Comparison of ENCODE assay signal across 7 mouse cellular contexts in genomic region chr2:25262795-25263622, GRCm38 (mm10). TPM values are rescaled to one million over a fixed set of nuclear protein-coding genes. Genes with fewer than 3 reads are reported as not detected.
DNase-seq lines count a peak whose midpoint lies in the region; ATAC-seq and TF ChIP-seq lines count a peak whose summit lies in the region.

No protein-coding gene starts in this region.

- DNase-seq in 416B (ENCODE audit: low read depth) = peak; percentile 54
- peak; percentile 81 for DNase-seq in CD4-positive, CD25-positive, alpha-beta regulatory T cell, adult 2 months (ENCODE audit: low read depth, low spot score)
- DNase-seq in cerebellum, adult 9-10 months = peak; percentile 84
- DNase-seq in limb, embryonic 14.5 days (ENCODE audit: low spot score) = no peak
- peak; percentile 77 for DNase-seq in thymus, postnatal 4 days

- no peaks in the 10 kb centered on the region for H3K79me2 ChIP-seq in myocyte (ENCODE audit: control insufficient read depth, insufficient read depth)

- H3K9me3 ChIP-seq in heart, embryonic 16.5 days (replicated peaks; ENCODE audit: control insufficient read depth, low read length) = no peaks in the 10 kb centered on the region
- H3K9me3 ChIP-seq in limb, embryonic 14.5 days (ENCODE audit: control insufficient read depth, low read length) = no peaks in the 10 kb centered on the region

- ATAC-seq in heart, embryonic 16.5 days (replicated peaks; ENCODE audit: extremely low read depth, insufficient read depth, low FRiP score) = peak; percentile 8; the same call in 1 of the 2 replicates
- peak; percentile 18; the same call in 1 of the 2 replicates for ATAC-seq in limb, embryonic 14.5 days (ENCODE audit: low FRiP score, low read depth)

- TF ChIP-seq POLR2A in limb, embryonic 14.5 days (IDR thresholded peaks at IDR 0.05; ENCODE audit: borderline replicate concordance, extremely low read depth, insufficient read depth, insufficient read length) = no peak
- no peak for TF ChIP-seq POLR2A in myocyte (IDR thresholded peaks at IDR 0.05; ENCODE audit: insufficient read length, low read depth)

- no peaks in the 10 kb centered on the region for H3K36me3 ChIP-seq in heart, embryonic 16.5 days (ENCODE audit: control insufficient read depth, insufficient read depth)
- H3K36me3 ChIP-seq in limb, embryonic 14.5 days (ENCODE audit: control insufficient read depth, insufficient read depth, low read length) = no peaks in the 10 kb centered on the region
- no peaks in the 10 kb centered on the region for H3K36me3 ChIP-seq in myocyte (ENCODE audit: control insufficient read depth, insufficient read depth)

- peak overlapping the region; percentile 86 for H3K4me3 ChIP-seq in heart, embryonic 16.5 days (ENCODE audit: low read length)
- H3K4me3 ChIP-seq in limb, embryonic 14.5 days (replicated peaks; ENCODE audit: low read length) = peak overlapping the region; percentile 77
- H3K4me3 ChIP-seq in myocyte = peak overlapping the region; percentile 28

- peak overlapping the region; percentile 18 for H3ac ChIP-seq in myocyte (ENCODE audit: control insufficient read depth, insufficient read length)

- peak overlapping the region; percentile 94 for H3K4me2 ChIP-seq in heart, embryonic 16.5 days (ENCODE audit: low read depth, low read length)
- H3K4me2 ChIP-seq in limb, embryonic 14.5 days (replicated peaks; ENCODE audit: low read depth, low read length, severe bottlenecking) = peak overlapping the region; percentile 99
- peak overlapping the region; percentile 77 for H3K4me2 ChIP-seq in myocyte (ENCODE audit: low read depth)

- H3K27ac ChIP-seq in heart, embryonic 16.5 days (ENCODE audit: low read length) = no peak overlapping the region
- H3K27ac ChIP-seq in limb, embryonic 14.5 days (replicated peaks; ENCODE audit: low read depth, low read length) = no peak overlapping the region

- WGBS in heart, embryonic 16.5 days = under 1% methylated on average over 78 of the region's 82 CpGs
- WGBS in limb, embryonic 14.5 days = under 1% methylated on average over 63 of the region's 82 CpGs

- H3K4me1 ChIP-seq in heart, embryonic 16.5 days (ENCODE audit: control insufficient read depth, insufficient read depth, low read length) = peaks cover 34% of the 10 kb centered on the region
- peaks cover 11% of the 10 kb centered on the region for H3K4me1 ChIP-seq in limb, embryonic 14.5 days (ENCODE audit: control insufficient read depth, insufficient read depth, low read length)

- H3K9ac ChIP-seq in heart, embryonic 16.5 days (ENCODE audit: low read length) = peak overlapping the region; percentile 78
- H3K9ac ChIP-seq in limb, embryonic 14.5 days (ENCODE audit: low read depth, low read length, severe bottlenecking) = peak overlapping the region; percentile 53

- peaks cover 8% of the 10 kb centered on the region for H3K27me3 ChIP-seq in heart, embryonic 16.5 days (ENCODE audit: control insufficient read depth, insufficient read depth, low read length)
- peaks cover 13% of the 10 kb centered on the region; the same call in 1 of the 2 replicates for H3K27me3 ChIP-seq in limb, embryonic 14.5 days (ENCODE audit: control insufficient read depth, insufficient read depth, low read length)
- no peaks in the 10 kb centered on the region for H3K27me3 ChIP-seq in myocyte (ENCODE audit: control insufficient read depth, insufficient read depth, insufficient read length)

TF ChIP-seq in myocyte, 11 proteins besides CTCF, POLR2A, EP300 and RAD21:
- TF ChIP-seq SRF (IDR thresholded peaks at IDR 0.05; ENCODE audit: control insufficient read depth, insufficient read length, low read depth) (no peak), USF1 (IDR thresholded peaks at IDR 0.05; ENCODE audit: low read depth) (no peak), MYOD1 (IDR thresholded peaks at IDR 0.05; ENCODE audit: control insufficient read depth in 1 of 3, insufficient read length in 2 of 3, low read depth in 2 of 3) (peak in 1 of 3 experiments; percentile 24), CEBPB (IDR thresholded peaks at IDR 0.05; ENCODE audit: insufficient read depth, poor library complexity, severe bottlenecking) (no peak), MAX (IDR thresholded peaks at IDR 0.05; ENCODE audit: low read depth) (no peak)

RNA-seq across cellular contexts. Expression of gene Tprn, which starts 0.6 kb away (rescaled TPM):
- polyA plus RNA-seq in heart, embryonic 16.5 days (2015; fragmentation: Nextera tagmentation; extraction: Ambion mirVana) = 4.3 and 5.9 TPM in 2 replicates
- polyA plus RNA-seq in limb, embryonic 14.5 days (2012; rRNA removed) = 4.9 and 6.0 TPM in 2 replicates
- polyA plus RNA-seq in limb, embryonic 14.5 days (2014; fragmentation: Nextera tagmentation; extraction: Ambion mirVana) = 6.1 and 6.8 TPM in 2 replicates
- polyA plus RNA-seq in myocyte (2012; fragmentation: generic; extraction: Trizol) = 5.5 TPM

RNA-seq across cellular contexts. Expression of gene Tmem203, which starts 7.8 kb away (rescaled TPM):
- polyA plus RNA-seq in heart, embryonic 16.5 days (2015; fragmentation: Nextera tagmentation; extraction: Ambion mirVana) = 15.1 and 16.4 TPM in 2 replicates
- polyA plus RNA-seq in limb, embryonic 14.5 days (2012; rRNA removed) = 29.7 and 33.9 TPM in 2 replicates
- 16.3 and 21.8 TPM in 2 replicates for polyA plus RNA-seq in limb, embryonic 14.5 days (2014; fragmentation: Nextera tagmentation; extraction: Ambion mirVana)
- polyA plus RNA-seq in myocyte (2012; fragmentation: generic; extraction: Trizol) = 47.2 TPM

RNA-seq across cellular contexts. Expression of gene Ssna1, which starts 9.2 kb away (rescaled TPM):
- 154 and 157 TPM in 2 replicates for polyA plus RNA-seq in heart, embryonic 16.5 days (2015; fragmentation: Nextera tagmentation; extraction: Ambion mirVana)
- polyA plus RNA-seq in limb, embryonic 14.5 days (2012; rRNA removed) = 124 and 135 TPM in 2 replicates
- 254 and 267 TPM in 2 replicates for polyA plus RNA-seq in limb, embryonic 14.5 days (2014; fragmentation: Nextera tagmentation; extraction: Ambion mirVana)
- polyA plus RNA-seq in myocyte (2012; fragmentation: generic; extraction: Trizol) = 106 TPM

RNA-seq across cellular contexts. Expression of gene Anapc2, which starts 9.3 kb away (rescaled TPM):
- 80.5 and 86.6 TPM in 2 replicates for polyA plus RNA-seq in heart, embryonic 16.5 days (2015; fragmentation: Nextera tagmentation; extraction: Ambion mirVana)
- polyA plus RNA-seq in limb, embryonic 14.5 days (2012; rRNA removed) = 121 and 165 TPM in 2 replicates
- polyA plus RNA-seq in limb, embryonic 14.5 days (2014; fragmentation: Nextera tagmentation; extraction: Ambion mirVana) = 117 and 126 TPM in 2 replicates
- 97.9 TPM for polyA plus RNA-seq in myocyte (2012; fragmentation: generic; extraction: Trizol)

RNA-seq across cellular contexts. Expression of gene AL732309.1, which starts 16.3 kb away (rescaled TPM):
- 2.2 and 3.1 TPM in 2 replicates for polyA plus RNA-seq in heart, embryonic 16.5 days (2015; fragmentation: Nextera tagmentation; extraction: Ambion mirVana)
- polyA plus RNA-seq in limb, embryonic 14.5 days (2012; rRNA removed) = 19.2 and 24.6 TPM in 2 replicates
- polyA plus RNA-seq in limb, embryonic 14.5 days (2014; fragmentation: Nextera tagmentation; extraction: Ambion mirVana) = 6.4 and 8.3 TPM in 2 replicates
- polyA plus RNA-seq in myocyte (2012; fragmentation: generic; extraction: Trizol) = 4.5 TPM

Comparison
In these comparisons a context has a peak if more than half of its experiments do, and no peak if none do; other contexts are left out.
1. H3K4me3 ChIP-seq: peak in every context shown above with its lines; median percentile 86 in heart, embryonic 16.5 days; 77 in limb, embryonic 14.5 days; 28 in myocyte.